Comparison of ENCODE assay signal across 1 mouse cellular context in genomic region chr4:120913861-120914260, GRCm38 (mm10).
TF ChIP-seq lines count a peak whose summit lies in the region.

No protein-coding gene starts in this region.

TF ChIP-seq in MEL, 35 proteins besides CTCF, POLR2A, EP300 and RAD21 (continued from another document):
- TF ChIP-seq ELF1 (IDR thresholded peaks at IDR 0.05; ENCODE audit: low read depth, low read length) (0 out of 2 replicates have a peak, but pooled peaks have one; percentile 57), MYB (IDR thresholded peaks at IDR 0.05; ENCODE audit: low read depth, low read length) (no peak), TCF12 (IDR thresholded peaks at IDR 0.05; ENCODE audit: low read depth, low read length) (0 out of 2 replicates have a peak, but pooled peaks have one; percentile 24)
